Mouse (Mus musculus) neural tube, postnatal 0 days (tissue): ENCODE results near the gene Slc22a7. TPM values are rescaled to one million over a fixed set of nuclear protein-coding genes. Genes with fewer than 3 reads are reported as not detected.

ENCODE experiments used
- polyA plus RNA-seq: library from polyadenylated mRNA; unstranded; fragments of >200 nt; fragmentation: Nextera tagmentation; extraction: Ambion mirVana; gene quantifications from 2 replicates; pipeline ENCODE4 v1.2.1, GENCODE M21; 2015

Slc22a7 gene
- 0.32 TPM in 1 of 2 replicates, not detected in the other for polyA plus RNA-seq

GRCm38 (mm10) chr17:46438298-46438873, at the start of gene Slc22a7:
Slc22a7 (minus strand) TSS chr17:46438457.

DNA sequence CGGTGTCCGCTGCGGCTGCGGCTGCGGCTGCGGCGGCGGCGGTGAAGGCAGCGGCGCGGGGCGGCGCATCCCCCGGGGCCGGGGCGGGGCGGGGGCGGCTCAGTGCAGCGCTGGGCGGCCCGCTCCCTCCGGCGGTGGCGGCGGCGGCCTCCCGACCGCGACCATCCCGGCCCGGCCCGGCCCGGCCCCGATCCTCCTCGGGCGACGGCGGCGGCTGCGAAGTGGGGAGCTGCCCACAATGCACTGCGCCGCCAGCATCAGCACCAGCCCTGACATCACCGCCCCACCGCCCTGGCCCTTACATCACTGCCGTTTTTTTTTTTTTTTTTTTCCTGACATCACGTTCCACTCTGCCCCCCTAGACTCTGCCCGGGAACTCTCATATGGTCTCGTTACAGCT, 49.2 kb upstream of the Slc22a7 start, which contains the start of gene Ttbk1:
TSS of gene Ttbk1 (minus strand) at position 245 of the 400 bp plus-strand sequence.

GRCm38 (mm10) chr17:46428761-46429414, 9.4 kb downstream of the Slc22a7 start, which contains the start of gene Crip3:
Crip3 (plus strand) TSS chr17:46428926.

GRCm38 (mm10) chr17:46383294-46384060, 54.8 kb downstream of the Slc22a7 start, which contains the start of gene Zfp318:
Zfp318 (plus strand) TSS chr17:46383731.

Other genes starting within 250 kb of the Slc22a7 start
- gene Polh, start 235.8 kb downstream of the Slc22a7 start, polyA plus RNA-seq: 5.2 and 5.6 TPM in 2 replicates
- gene Xpo5, start 235.7 kb downstream of the Slc22a7 start, polyA plus RNA-seq: 20.0 and 21.7 TPM in 2 replicates
- 62.8 and 66.8 TPM in 2 replicates for gene Polr1c, start 190.4 kb downstream of the Slc22a7 start, polyA plus RNA-seq
- gene Yipf3, start 190.4 kb downstream of the Slc22a7 start, polyA plus RNA-seq: 84.4 and 99.9 TPM in 2 replicates
- gene Lrrc73, start 184.9 kb downstream of the Slc22a7 start, polyA plus RNA-seq: 24.2 and 26.1 TPM in 2 replicates
- gene Tjap1, start 155.4 kb downstream of the Slc22a7 start, polyA plus RNA-seq: 17.5 and 21.4 TPM in 2 replicates
- gene Dlk2, start 141.0 kb downstream of the Slc22a7 start, polyA plus RNA-seq: 27.2 and 32.3 TPM in 2 replicates
- 6.6 and 8.2 TPM in 2 replicates for gene Abcc10, start 110.1 kb downstream of the Slc22a7 start, polyA plus RNA-seq
- gene Zfp318, start 54.7 kb downstream of the Slc22a7 start, polyA plus RNA-seq: 24.5 and 28.1 TPM in 2 replicates
- gene Crip3, start 9.5 kb downstream of the Slc22a7 start, polyA plus RNA-seq: 0.50 and 1.1 TPM in 2 replicates
- 7.8 and 8.7 TPM in 2 replicates for gene Ttbk1, start 49.2 kb upstream of the Slc22a7 start, polyA plus RNA-seq
- gene Dnph1, start 58.3 kb upstream of the Slc22a7 start, polyA plus RNA-seq: 12.4 and 15.1 TPM in 2 replicates
- 14.0 and 18.6 TPM in 2 replicates for gene Cul9, start 107.9 kb upstream of the Slc22a7 start, polyA plus RNA-seq
- 4.0 and 5.5 TPM in 2 replicates for gene Srf, start 117.7 kb upstream of the Slc22a7 start, polyA plus RNA-seq
- gene Ptk7, start 191.0 kb upstream of the Slc22a7 start, polyA plus RNA-seq: 21.4 and 22.3 TPM in 2 replicates
- gene Klc4, start 207.6 kb upstream of the Slc22a7 start, polyA plus RNA-seq: 19.2 and 21.3 TPM in 2 replicates
- gene Mrpl2, start 207.8 kb upstream of the Slc22a7 start, polyA plus RNA-seq: 84.8 and 87.9 TPM in 2 replicates
- gene Cul7, start 211.9 kb upstream of the Slc22a7 start, polyA plus RNA-seq: 22.7 and 23.5 TPM in 2 replicates
- 50.1 and 51.5 TPM in 2 replicates for gene Rrp36, start 235.9 kb upstream of the Slc22a7 start, polyA plus RNA-seq
- 315 and 349 TPM in 2 replicates for gene Mea1, start 240.3 kb upstream of the Slc22a7 start, polyA plus RNA-seq
- 164 and 171 TPM in 2 replicates for gene Klhdc3, start 242.5 kb upstream of the Slc22a7 start, polyA plus RNA-seq